Mouse (Mus musculus): ENCODE measurements at regions not wholly inside any gene's neighbourhood (a gene's known extent, or its start where the extent isn't known, plus 50 kb on each side); places are given as distances from the start of the nearest gene placed in this dataset.

DNA sequence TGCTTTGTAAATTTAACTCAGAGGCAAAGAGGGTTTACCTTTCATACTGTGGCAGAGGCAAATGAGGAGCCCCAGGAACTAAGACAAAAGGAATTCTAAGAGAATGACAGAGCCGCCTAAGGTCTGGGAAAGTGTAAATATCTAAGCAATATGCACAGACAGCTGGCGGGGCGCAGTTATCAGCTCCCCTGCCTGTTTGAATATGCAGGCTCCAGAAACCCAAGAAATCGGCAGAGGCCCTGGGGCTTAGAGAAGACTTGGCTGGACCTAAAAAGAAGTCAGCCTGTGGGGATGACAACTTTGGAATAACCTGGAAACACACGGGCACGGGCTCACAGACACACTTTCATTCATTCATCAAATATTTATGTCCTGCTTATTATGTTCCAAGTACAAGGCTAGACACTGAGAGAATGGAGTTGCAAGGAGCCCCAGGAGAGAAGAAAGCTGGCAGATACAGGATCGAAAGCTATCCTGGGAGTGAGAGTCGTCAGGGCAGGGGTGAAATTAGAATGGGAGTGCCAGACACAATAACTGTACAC is 222.2 kb upstream of the Rpl38 start:
- no peak for DNase-seq (ENCODE audit: extremely low spot score in 1 of 2, low spot score in 1 of 2)

DNA sequence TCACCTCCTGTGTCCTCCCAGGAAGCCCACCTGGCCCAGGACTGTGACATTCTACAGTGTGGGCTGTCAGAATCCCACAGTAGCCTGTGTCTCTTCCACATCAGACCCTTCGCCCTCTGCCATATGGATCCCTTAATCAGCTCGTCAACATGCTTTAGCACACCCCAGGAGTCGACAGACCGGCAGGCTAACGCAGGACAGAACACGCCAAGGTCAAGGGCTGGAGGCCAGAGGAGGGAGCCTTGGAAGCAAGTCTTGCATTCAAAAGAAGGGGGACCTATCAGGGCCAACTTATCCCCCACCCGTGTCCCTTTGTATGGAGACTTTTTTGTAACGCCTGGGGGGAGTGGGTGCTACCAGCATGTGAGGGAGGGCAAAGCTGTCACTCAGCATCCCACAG is 224.1 kb upstream of the Rpl38 start:
- DNase-seq (ENCODE audit: extremely low spot score in 1 of 2, low spot score in 1 of 2) = no peak

DNA sequence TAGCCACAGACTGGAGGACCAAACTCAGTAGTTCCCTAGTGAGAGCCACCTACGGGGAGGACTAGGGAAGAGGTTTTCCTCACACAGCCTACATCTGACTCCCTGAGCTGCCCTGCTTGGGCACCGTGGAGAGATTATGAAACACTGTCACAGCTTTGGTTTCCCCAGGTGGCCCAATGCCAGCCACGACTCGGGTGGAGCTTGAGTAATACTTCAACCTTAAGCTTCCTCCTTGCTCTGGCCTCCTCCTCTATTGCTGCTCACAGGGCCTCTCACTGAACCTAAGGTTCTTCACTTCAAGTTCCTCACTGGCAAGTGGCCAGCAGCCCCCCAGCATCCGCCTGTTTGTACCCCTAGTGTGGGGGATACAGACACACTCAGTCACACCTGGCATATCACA is 224.9 kb upstream of the Rpl38 start:
- DNase-seq (ENCODE audit: extremely low spot score in 1 of 2, low spot score in 1 of 2) = peak in 1 of 2 experiments; percentile 28

DNA sequence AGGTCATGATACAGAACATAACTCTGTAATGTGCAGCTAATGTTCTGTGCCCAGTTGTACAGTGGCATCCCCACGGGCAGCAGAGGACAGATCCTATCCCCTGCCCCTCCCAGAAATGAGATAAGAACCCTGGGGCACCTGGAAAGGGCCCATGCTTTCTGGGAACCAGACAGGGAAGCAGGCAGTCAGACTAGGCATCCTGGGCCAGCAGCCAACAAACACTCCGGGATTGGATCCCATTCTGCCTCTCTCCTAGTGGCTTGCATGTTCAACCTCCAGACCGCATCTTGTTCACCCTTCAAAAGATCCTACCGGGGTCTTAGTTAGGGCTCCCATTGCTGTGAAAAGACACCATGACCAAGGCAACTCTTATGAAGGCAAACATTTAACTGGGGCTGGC is 229.0 kb upstream of the Rpl38 start:
- no peak for DNase-seq (ENCODE audit: extremely low spot score in 1 of 2, low spot score in 1 of 2)

DNA sequence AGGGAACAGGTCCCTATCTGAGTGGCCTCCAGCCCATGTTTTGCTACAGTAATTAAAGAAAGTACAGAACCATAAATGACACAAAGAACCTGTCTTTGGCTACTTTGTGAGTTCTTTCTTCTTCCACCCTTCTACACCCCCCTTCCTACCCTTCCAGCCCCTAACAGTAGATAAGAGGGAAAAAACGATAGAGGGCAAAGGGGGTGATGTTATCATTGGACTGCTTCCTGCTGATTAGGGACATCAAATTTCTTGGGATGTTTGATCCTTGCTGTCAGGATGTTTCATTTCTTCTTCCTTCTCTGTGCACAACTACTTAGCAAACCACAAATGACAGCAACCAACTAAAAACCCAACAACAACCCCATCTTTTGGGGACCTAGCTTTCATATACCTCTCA is 232.5 kb upstream of the Rpl38 start:
- no peak for DNase-seq (ENCODE audit: extremely low spot score in 1 of 2, low spot score in 1 of 2)

DNA sequence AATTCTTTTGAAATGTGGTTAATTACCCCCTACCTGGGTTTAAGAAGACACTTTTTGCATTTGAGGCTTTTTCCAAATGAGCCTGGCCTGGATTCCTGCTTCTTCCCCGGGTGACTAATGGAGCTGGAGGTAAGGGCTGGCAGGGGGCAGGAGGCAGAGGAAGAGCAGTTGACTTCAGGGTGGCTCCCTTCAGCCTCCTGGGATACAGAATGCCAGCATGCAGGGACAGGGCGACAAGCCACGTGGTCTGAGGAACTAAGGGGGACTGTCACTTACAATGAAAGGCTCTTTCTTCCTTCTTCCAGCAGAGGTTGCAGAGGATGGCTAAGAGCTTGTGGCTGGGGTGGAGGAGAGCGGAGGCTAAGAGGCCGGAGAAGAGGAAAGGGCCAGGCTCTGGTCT is 234.8 kb upstream of the Rpl38 start:
- no peak for DNase-seq (ENCODE audit: extremely low spot score in 1 of 2, low spot score in 1 of 2)

DNA sequence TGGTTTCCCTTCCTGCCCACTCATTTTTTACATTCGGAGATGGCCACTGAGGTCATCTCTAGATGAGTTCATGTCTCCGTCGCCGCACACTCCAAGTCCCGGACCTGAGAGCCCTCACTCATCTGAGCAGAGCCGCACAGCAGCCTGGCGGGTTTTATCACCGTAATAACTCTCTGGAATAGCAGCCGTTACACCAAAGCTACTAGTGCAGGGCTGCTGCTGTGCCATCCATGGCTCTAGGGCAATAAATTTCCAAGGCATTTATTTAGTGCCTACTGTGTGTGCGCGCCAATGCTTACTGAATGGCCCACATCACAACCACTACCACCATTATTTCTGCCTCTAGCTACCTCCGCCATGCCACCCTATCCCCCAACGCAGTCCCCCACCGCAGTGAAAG is 242.9 kb upstream of the Rpl38 start:
- no peak for DNase-seq (ENCODE audit: extremely low spot score in 1 of 2, low spot score in 1 of 2)

DNA sequence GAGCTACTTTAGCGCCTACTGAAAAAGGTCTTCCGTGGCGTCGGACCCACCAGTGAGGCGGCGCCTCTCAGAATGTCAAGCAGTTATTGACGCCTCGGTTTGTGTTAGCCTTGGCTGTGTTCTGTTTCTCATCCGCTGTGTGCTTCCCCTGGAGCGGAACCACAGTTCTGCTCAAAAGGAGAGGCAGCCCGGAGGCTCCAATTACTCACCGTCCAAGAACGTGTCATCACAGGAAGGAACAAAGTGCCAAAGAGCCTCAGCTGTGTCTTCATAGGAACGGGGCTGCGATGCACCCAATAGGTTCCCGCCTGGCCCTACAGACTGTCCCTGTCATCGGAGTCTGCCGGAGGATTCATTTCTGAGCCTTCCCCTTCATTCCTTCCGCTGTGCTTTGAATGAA is 245.0 kb upstream of the Rpl38 start:
- no peak for DNase-seq (ENCODE audit: extremely low spot score in 1 of 2, low spot score in 1 of 2)

DNA sequence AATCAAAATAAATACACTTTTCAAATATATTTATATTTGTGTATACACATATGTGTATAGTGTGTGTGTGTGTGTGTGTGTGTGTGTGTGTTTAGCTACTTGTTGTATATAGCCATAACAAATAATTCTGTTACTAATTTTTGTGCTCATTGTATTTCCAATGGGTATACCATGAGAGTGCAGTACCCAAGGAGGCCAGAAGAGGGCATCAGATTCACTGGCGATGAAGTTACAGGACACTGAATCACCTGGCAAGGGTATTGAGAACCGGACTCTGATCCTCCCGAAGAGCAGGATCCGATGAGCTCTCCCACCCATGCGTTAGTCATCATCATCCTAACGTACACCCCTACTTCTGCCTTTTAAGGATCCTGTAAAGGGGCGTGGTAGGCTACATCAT is 249.3 kb upstream of the Rpl38 start:
- DNase-seq (ENCODE audit: extremely low spot score in 1 of 2, low spot score in 1 of 2) = no peak

DNA sequence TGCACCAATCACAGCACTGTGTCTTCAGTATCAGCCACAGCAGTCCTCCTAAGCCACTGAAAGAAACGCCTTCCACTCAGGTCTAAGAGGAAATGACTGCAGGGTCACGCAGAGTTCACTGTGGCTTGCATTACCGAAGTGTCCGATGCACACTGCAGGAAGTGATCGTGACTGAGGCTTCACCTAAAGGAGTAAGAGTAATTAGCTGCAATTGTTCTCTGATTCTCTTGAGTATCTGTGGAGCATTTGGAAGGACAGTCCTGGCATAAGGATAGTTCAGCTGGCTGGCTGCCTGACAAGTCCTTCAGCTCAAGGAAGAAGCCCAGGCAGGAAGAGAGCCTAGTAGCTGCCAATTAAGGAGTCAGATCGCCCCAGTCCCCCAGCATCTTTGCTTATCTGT is 252.2 kb upstream of the Rpl38 start:
- DNase-seq (ENCODE audit: extremely low spot score in 1 of 2, low spot score in 1 of 2) = no peak

DNA sequence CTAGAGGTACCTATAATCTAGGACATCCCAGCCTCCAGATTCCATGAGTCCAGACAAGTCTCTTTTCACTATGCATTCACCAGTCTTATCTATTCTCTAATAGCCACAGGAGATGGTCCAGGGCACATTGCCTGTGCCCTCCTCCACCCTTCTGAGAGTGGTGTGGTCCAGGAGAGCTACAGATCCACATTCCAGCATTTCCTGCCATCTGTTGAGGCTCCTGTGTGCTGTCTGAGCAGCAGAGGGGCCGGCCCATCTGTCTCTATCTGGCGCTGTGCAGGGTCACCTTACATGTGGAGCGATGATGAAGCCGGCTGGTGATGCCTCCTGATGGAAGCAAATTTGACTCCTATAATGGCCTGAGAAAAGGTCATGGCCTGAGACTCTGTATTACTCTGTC is 263.9 kb upstream of the Rpl38 start:
- no peak for DNase-seq (ENCODE audit: extremely low spot score in 1 of 2, low spot score in 1 of 2)

DNA sequence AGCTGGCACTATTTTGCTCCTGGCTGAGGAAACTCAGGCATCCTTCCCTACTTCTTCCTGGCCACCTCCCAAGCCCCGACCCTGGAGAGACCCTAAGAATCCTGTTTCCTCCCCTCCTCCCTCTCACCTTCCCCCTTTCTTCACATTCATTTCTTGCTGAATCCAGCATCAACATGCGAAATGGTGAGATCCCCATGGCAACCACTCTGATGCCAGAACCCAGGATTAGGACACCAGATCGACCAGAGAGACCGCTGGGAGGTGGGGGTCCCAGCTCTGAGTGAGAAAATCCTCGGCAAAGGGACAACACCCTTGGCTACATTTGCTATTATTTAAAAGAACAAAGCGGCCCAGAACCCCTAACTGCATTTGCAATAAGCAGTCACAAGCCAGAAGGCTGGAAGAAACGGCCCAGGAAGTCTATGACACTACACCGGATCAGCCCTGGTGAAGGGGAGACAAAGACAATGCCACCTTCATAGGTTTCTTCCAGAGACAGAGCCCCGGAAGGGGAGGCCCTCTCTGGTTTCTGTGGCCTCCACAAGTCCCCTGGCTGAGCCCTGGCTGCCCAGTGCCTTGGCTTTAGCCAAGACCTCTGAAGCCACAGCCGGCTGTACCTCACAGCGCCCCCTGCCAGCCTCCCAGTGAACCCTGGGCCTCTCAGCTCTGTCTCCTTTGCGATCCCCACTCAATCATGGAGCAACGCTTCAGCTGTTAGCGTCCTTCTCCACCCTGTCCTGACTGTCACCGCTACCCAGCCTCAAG is 265.6 kb upstream of the Rpl38 start:
- DNase-seq (ENCODE audit: extremely low spot score in 1 of 2, low spot score in 1 of 2) = peak in 1 of 2 experiments; percentile 17

DNA sequence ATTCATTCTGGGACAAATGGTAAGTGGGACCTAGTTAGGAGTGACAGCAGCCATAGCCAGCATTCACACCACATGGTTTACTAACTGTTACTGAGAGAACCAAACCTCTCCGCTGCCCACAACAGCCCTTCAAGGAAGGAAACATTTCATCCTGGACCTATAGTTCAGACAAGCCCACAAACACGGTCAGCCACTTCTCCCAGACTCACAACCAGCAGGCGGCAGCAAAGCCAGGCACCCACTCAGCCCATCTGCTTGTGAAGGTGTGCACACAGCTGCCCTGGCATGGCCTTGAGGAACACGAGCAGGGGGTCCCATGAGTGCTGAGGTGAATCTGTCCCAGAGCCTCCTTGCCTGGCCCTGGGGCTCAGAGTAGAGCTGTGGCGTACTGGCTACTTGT is 267.6 kb upstream of the Rpl38 start:
- DNase-seq (ENCODE audit: extremely low spot score in 1 of 2, low spot score in 1 of 2) = peak in 1 of 2 experiments; percentile 9

DNA sequence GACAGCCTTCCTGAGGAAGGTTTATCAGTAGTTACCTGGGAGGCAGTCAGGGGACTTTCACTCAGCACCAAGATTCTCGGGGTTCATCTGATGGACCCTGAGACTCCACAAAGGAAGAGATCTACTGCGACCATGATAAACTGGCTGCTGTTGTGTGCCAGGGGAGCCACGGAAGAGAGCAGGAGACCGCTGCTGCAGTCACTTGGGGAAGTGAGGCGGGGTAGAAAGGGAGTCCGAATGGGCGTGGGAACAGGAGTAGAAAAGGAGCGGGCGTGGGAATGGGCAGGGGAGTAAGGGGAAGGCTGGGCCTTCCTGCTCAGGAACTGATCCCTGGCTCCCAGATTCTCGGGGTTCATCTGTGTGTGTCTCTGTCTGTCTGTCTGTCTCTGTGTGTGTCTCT is 276.2 kb upstream of the Rpl38 start:
- DNase-seq (ENCODE audit: extremely low spot score in 1 of 2, low spot score in 1 of 2) = no peak

DNA sequence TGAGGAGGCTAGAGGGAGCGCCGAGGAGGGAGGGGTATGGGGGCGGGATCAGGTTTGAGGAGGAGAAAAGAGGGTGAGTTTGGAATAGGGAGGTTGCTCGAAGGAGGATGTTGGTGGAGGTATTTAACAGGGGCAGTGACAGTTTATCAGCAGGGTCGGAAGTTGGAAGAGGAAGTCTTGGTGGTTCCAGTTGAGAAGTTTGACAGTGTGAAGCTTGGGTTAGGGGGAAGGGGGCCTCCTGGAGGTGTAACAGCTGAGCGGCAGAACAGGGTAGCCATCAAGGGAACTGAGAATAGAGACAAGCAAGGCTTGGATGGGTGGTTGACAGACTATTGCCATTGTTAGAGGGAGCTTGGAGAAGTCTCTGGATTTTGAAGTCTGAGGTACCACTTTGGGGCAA is 276.8 kb upstream of the Rpl38 start:
- DNase-seq (ENCODE audit: extremely low spot score in 1 of 2, low spot score in 1 of 2) = no peak

DNA sequence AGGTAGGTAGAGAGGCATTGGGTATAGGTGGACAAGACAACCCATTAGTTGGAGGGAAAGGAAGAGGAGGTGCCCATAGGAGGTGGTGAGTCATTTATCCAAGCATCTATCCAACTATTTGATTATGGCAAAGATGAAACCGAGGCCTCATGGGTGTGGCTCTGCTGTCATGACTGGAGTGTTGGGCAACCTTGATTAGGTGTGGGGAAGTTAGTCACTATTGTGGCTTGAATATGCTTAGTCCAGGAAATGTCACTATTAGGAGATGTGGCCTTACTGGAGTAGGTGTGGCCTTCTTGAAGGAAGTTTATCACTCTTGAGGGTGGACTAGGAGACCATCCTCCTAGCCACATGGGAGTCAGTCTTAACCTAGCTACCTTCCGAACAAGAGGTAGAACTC is 281.2 kb upstream of the Rpl38 start:
- no peak for DNase-seq (ENCODE audit: extremely low spot score in 1 of 2, low spot score in 1 of 2)

DNA sequence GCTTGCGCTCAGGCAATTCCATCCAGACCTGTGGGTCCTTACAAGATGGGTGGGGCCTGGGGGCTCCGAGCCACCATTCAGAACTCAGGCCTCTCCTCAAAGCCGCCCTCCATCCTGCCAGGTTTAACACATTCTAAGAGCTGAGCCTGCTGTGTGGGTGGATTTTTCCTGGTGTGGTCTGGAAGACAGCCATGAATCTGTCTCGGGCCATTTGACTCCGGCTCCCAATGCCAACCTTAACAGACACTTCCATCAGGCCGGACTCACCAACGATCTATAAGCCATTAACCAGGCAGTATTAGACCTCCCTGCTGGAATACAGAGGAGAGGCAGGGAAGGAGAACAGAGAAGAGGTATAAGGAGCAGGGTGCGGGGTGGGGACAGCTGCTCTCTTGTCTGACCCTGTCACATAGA is 288.9 kb upstream of the Rpl38 start:
- no peak for DNase-seq (ENCODE audit: extremely low spot score in 1 of 2, low spot score in 1 of 2)

DNA sequence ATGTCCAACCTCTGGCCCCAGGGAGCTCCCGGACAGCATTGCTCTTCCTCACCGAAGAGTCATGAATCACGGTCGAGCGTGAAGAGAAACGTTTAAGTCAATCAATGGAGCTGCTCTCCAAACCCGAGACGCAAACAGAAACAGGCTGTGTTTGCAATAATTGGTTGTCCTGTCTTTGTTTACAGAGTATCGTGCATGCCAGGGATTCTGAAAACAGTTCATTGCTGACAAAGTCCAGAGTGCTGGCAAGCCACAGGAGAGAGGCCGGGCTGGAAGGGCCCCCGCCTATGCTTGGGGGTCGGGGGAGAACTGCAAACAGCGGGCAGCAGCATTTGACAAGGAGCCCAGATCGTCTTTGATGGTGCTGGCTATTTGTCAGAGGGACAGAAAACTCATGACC is 292.4 kb upstream of the Rpl38 start:
- no peak for DNase-seq (ENCODE audit: extremely low spot score in 1 of 2, low spot score in 1 of 2)

DNA sequence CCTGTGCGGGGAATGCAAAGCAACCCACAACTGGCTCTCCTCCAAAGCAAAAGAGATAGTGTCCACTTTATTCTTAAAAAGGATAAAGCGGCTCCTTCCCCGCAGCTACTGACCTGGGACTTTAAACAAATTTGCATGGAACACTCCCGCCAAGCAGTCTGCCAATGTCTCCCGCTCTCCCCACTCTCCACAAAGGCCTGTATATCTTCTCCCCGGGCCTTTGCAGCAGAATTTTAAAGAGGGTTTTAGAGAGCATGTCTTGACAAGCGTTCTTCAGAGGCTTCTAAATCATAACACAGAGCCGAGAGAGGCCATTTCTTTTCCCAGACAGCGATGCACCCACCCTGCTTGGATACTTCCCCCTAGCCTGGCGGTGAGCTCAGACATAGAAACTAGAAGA is 297.6 kb upstream of the Rpl38 start:
- no peak for DNase-seq (ENCODE audit: extremely low spot score in 1 of 2, low spot score in 1 of 2)

DNA sequence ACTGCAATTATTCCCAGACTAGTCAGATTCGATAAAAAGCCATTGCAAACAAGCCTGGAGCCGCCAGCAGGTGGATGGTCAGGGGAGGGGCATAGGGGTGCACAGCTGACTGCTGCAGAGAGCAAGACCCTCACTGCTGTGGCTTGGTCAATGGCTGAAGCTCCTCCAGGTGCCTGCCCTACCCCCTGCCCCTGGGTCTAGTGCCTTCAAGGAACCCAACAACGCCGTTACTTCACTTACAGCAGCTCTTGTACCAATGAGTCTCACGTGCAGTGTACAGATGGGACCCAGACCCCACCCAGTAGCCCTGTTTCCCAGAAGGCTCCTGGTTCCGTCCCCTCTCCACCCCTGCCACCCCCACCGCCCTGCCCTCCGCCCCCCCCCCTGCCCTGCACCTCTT is 300.5 kb upstream of the Rpl38 start:
- no peak for DNase-seq (ENCODE audit: extremely low spot score in 1 of 2, low spot score in 1 of 2)

DNA sequence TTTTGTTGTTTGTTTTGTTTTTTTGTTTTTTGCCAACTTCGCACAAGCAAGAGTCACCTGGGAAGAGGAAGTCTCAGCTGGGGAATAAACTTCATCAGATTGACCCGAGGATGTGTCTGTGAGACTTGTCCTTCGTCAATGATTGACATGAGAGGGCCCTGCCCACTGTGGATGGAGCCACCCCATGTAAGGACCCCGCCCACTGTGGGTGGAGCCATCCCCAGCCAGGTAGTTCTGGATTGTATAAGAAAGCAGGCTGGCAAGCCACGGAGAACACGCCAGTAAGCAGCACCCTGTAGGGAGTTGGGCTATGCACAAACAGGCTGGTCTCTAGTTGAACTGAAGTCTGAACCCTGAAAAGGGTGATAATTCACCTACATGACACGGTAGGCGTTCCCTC is 294.1 kb upstream of the Sdk2 start:
- DNase-seq (ENCODE audit: extremely low spot score in 1 of 2, low spot score in 1 of 2) = no peak

DNA sequence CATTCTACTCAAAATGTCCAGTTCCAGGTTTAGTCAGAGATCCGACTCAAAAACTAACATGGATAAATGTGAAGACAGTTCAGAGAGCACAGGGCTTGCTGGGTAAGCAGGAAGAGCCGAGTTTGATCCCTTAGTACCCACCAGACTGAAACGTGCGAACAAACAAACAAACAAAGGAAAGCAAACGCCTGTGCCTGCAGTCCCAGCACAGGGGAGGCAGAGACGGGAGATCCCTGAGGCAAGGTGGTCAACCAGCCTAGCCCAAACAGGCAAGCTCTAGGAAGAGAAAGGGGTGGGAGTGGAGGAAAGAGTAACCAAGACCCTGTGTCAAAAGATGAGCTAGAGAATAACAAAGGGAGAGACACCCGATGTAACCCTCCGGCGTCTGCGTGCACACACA is 293.5 kb upstream of the Sdk2 start:
- no peak for DNase-seq (ENCODE audit: extremely low spot score in 1 of 2, low spot score in 1 of 2)
